In genomic region chr1:86154824-86155164, GRCm38 (mm10) we compare ENCODE assay signal across 8 mouse cellular contexts. TPM values are rescaled to one million over a fixed set of nuclear protein-coding genes. Genes with fewer than 3 reads are reported as not detected.
DNase-seq lines count a peak whose midpoint lies in the region; ATAC-seq lines count a peak whose summit lies in the region.

No protein-coding gene starts in this region.

- peak overlapping the region; percentile 71 for H3K9ac ChIP-seq in neural tube, embryonic 11.5 days (ENCODE audit: low read length)
- peak overlapping the region; percentile 82 for H3K9ac ChIP-seq in limb, embryonic 13.5 days
- H3K9ac ChIP-seq in stomach, embryonic 14.5 days (replicated peaks; ENCODE audit: low read depth, low read length) = peak overlapping the region; percentile 57; the same call in 1 of the 2 replicates

- peaks cover 62% of the 10 kb centered on the region for H3K4me1 ChIP-seq in erythroblast, embryonic 14.5 days (ENCODE audit: control insufficient read depth)
- peaks cover 8% of the 10 kb centered on the region for H3K4me1 ChIP-seq in neural tube, embryonic 11.5 days (ENCODE audit: control insufficient read depth, insufficient read depth, low read length)
- H3K4me1 ChIP-seq in limb, embryonic 13.5 days = peaks cover 14% of the 10 kb centered on the region
- H3K4me1 ChIP-seq in stomach, embryonic 14.5 days (ENCODE audit: control insufficient read depth, insufficient read depth, low read length) = no peaks in the 10 kb centered on the region; the same call in 1 of the 2 replicates

- H3K4me2 ChIP-seq in neural tube, embryonic 11.5 days (ENCODE audit: low read depth) = peak overlapping the region; percentile 63
- peak overlapping the region; percentile 75 for H3K4me2 ChIP-seq in limb, embryonic 13.5 days (replicated peaks)
- H3K4me2 ChIP-seq in stomach, embryonic 14.5 days (replicated peaks; ENCODE audit: low read depth, low read length) = peak overlapping the region; percentile 68

- DNase-seq in neural tube, embryonic 11.5 days (ENCODE audit: low spot score) = no peak
- no peak for DNase-seq in neural tube, embryonic 10.5 days (ENCODE audit: extremely low spot score, low spot score)
- DNase-seq in cerebellum, adult 11-12 months = no peak

- no peaks in the 10 kb centered on the region for H3K27me3 ChIP-seq in erythroblast, embryonic 14.5 days (ENCODE audit: control insufficient read depth)
- no peaks in the 10 kb centered on the region for H3K27me3 ChIP-seq in neural tube, embryonic 11.5 days (ENCODE audit: control insufficient read depth, insufficient read depth, low read length)
- H3K27me3 ChIP-seq in limb, embryonic 13.5 days = no peaks in the 10 kb centered on the region
- no peaks in the 10 kb centered on the region for H3K27me3 ChIP-seq in stomach, embryonic 14.5 days (ENCODE audit: control insufficient read depth, insufficient read depth, low read length)

- 0% methylated on average over 18 of the region's 18 CpGs for WGBS in neural tube, embryonic 11.5 days
- WGBS in limb, embryonic 13.5 days = under 1% methylated on average over 18 of the region's 18 CpGs
- WGBS in stomach, embryonic 14.5 days = 0% methylated on average over 18 of the region's 18 CpGs

- H3K27ac ChIP-seq in neural tube, embryonic 11.5 days (ENCODE audit: low read depth, low read length) = no peak overlapping the region
- no peak overlapping the region for H3K27ac ChIP-seq in limb, embryonic 13.5 days
- H3K27ac ChIP-seq in stomach, embryonic 14.5 days (ENCODE audit: low read length) = no peak overlapping the region; the same call in 1 of the 2 replicates

- H3K4me3 ChIP-seq in erythroblast, embryonic 14.5 days (replicated peaks) = peak overlapping the region; percentile 84
- peak overlapping the region; percentile 80 for H3K4me3 ChIP-seq in neural tube, embryonic 11.5 days (ENCODE audit: low read depth, low read length)
- peak overlapping the region; percentile 84 for H3K4me3 ChIP-seq in limb, embryonic 13.5 days
- H3K4me3 ChIP-seq in stomach, embryonic 14.5 days (ENCODE audit: low read depth, low read length) = peak overlapping the region; percentile 76

- peaks cover 30% of the 10 kb centered on the region for H3K36me3 ChIP-seq in erythroblast, embryonic 14.5 days (ENCODE audit: control insufficient read depth)
- no peaks in the 10 kb centered on the region for H3K36me3 ChIP-seq in neural tube, embryonic 11.5 days (ENCODE audit: control insufficient read depth, insufficient read depth, low read length)
- H3K36me3 ChIP-seq in limb, embryonic 13.5 days = peaks cover 4% of the 10 kb centered on the region
- H3K36me3 ChIP-seq in stomach, embryonic 14.5 days (ENCODE audit: control insufficient read depth, insufficient read depth, low read length) = no peaks in the 10 kb centered on the region; the same call in 1 of the 2 replicates

- H3K9me3 ChIP-seq in erythroblast, embryonic 14.5 days (ENCODE audit: control insufficient read depth, low read length) = no peaks in the 10 kb centered on the region
- no peaks in the 10 kb centered on the region for H3K9me3 ChIP-seq in neural tube, embryonic 11.5 days (ENCODE audit: control insufficient read depth, low read length)
- H3K9me3 ChIP-seq in limb, embryonic 13.5 days = no peaks in the 10 kb centered on the region
- no peaks in the 10 kb centered on the region for H3K9me3 ChIP-seq in stomach, embryonic 14.5 days (ENCODE audit: control insufficient read depth, low read depth, low read length)

- ATAC-seq in erythroblast, adult 5-6 weeks (replicated peaks; ENCODE audit: low FRiP score, poor library complexity, severe bottlenecking) = no peak
- no peak for ATAC-seq in neural tube, embryonic 11.5 days (ENCODE audit: insufficient read depth, low FRiP score, low TSS enrichment)
- ATAC-seq in limb, embryonic 13.5 days (ENCODE audit: low FRiP score, low read depth) = no peak; the same call in 1 of the 2 replicates
- ATAC-seq in stomach, embryonic 14.5 days (ENCODE audit: insufficient number of reproducible peaks, insufficient read depth, low FRiP score, low read depth) = no peak
- ATAC-seq in megakaryocyte-erythroid progenitor cell, adult 5-6 weeks (replicated peaks; ENCODE audit: low FRiP score, low TSS enrichment, poor library complexity, severe bottlenecking) = no peak

RNA-seq across cellular contexts. Expression of gene Armc9, which starts 0.2 kb away (rescaled TPM):
- polyA plus RNA-seq in erythroblast, embryonic 14.5 days (2012) = 0.81 and 0.94 TPM in 2 replicates
- 2.5 and 7.7 TPM in 2 replicates for total RNA-seq in erythroblast, adult 5-6 weeks (2015; ENCODE audit: low replicate concordance)
- total RNA-seq in erythroblast, adult 5-6 weeks (2017; ENCODE audit: low replicate concordance) = 3.0 and 7.4 TPM in 2 replicates
- 31.9 and 34.5 TPM in 2 replicates for polyA plus RNA-seq in neural tube, embryonic 11.5 days (2014; fragmentation: Nextera tagmentation; extraction: Ambion mirVana)
- 28.3 and 30.4 TPM in 2 replicates for polyA plus RNA-seq in limb, embryonic 13.5 days (2015; fragmentation: Nextera tagmentation; extraction: Ambion mirVana)
- polyA plus RNA-seq in stomach, embryonic 14.5 days (2014; fragmentation: Nextera tagmentation; extraction: Ambion mirVana) = 22.7 and 30.1 TPM in 2 replicates
- total RNA-seq in megakaryocyte-erythroid progenitor cell, adult 5-6 weeks (2014; fragmentation: Nextera tagmentation) = 25.4 and 25.8 TPM in 2 replicates
- 8.8 and 17.1 TPM in 2 replicates for total RNA-seq in megakaryocyte-erythroid progenitor cell, adult 5-6 weeks (2017)

RNA-seq across cellular contexts. Expression of gene Gm21972, which starts 21.4 kb away (rescaled TPM):
- polyA plus RNA-seq in erythroblast, embryonic 14.5 days (2012) = 1.7 and 2.3 TPM in 2 replicates
- total RNA-seq in erythroblast, adult 5-6 weeks (2015; ENCODE audit: low replicate concordance) = 1.5 and 9.6 TPM in 2 replicates
- 3.2 and 15.2 TPM in 2 replicates for total RNA-seq in erythroblast, adult 5-6 weeks (2017; ENCODE audit: low replicate concordance)
- polyA plus RNA-seq in neural tube, embryonic 11.5 days (2014; fragmentation: Nextera tagmentation; extraction: Ambion mirVana) = 0.53 TPM in 1 of 2 replicates, not detected in the other
- polyA plus RNA-seq in limb, embryonic 13.5 days (2015; fragmentation: Nextera tagmentation; extraction: Ambion mirVana) = 0.28 TPM in 1 of 2 replicates, not detected in the other
- polyA plus RNA-seq in stomach, embryonic 14.5 days (2014; fragmentation: Nextera tagmentation; extraction: Ambion mirVana) = not detected in 2 replicates
- 0.46 and 4.8 TPM in 2 replicates for total RNA-seq in megakaryocyte-erythroid progenitor cell, adult 5-6 weeks (2014; fragmentation: Nextera tagmentation)
- total RNA-seq in megakaryocyte-erythroid progenitor cell, adult 5-6 weeks (2017) = 12.3 and 36.2 TPM in 2 replicates

RNA-seq across cellular contexts. Expression of gene Htr2b, which starts 43.0 kb away (rescaled TPM):
- not detected in 2 replicates for polyA plus RNA-seq in erythroblast, embryonic 14.5 days (2012)
- total RNA-seq in erythroblast, adult 5-6 weeks (2015; ENCODE audit: low replicate concordance) = not detected in 2 replicates
- 0.42 TPM in 1 of 2 replicates, not detected in the other for total RNA-seq in erythroblast, adult 5-6 weeks (2017; ENCODE audit: low replicate concordance)
- 0.45 TPM in 1 of 2 replicates, not detected in the other for polyA plus RNA-seq in neural tube, embryonic 11.5 days (2014; fragmentation: Nextera tagmentation; extraction: Ambion mirVana)
- polyA plus RNA-seq in limb, embryonic 13.5 days (2015; fragmentation: Nextera tagmentation; extraction: Ambion mirVana) = 0.55 and 1.0 TPM in 2 replicates
- polyA plus RNA-seq in stomach, embryonic 14.5 days (2014; fragmentation: Nextera tagmentation; extraction: Ambion mirVana) = 0.70 and 1.00 TPM in 2 replicates
- total RNA-seq in megakaryocyte-erythroid progenitor cell, adult 5-6 weeks (2014; fragmentation: Nextera tagmentation) = not detected in 2 replicates
- not detected in 2 replicates for total RNA-seq in megakaryocyte-erythroid progenitor cell, adult 5-6 weeks (2017)

Comparison
In these comparisons a context has a peak if more than half of its experiments do, and no peak if none do; other contexts are left out.
1. RNA of gene Armc9, which starts 0.2 kb away (polyA plus RNA-seq): 31.9 to 34.5 TPM in neural tube, embryonic 11.5 days, 28.3 to 30.4 TPM in limb, embryonic 13.5 days and 22.7 to 30.1 TPM in stomach, embryonic 14.5 days; 0.81 to 0.94 TPM in erythroblast, embryonic 14.5 days; every median in the first group is over 10 times any median in the second.
2. Peak in every context shown above with its lines, with median percentiles within 50 percentile points of each other: H3K4me3 ChIP-seq, H3K4me2 ChIP-seq and H3K9ac ChIP-seq.